Mouse (Mus musculus) T-helper 1 cell (primary cell): ENCODE data around the gene Cldn11.

Experiments used
- in situ Hi-C: fragments of 300-600 bp; cut with MboI, MseI; formaldehyde crosslinking; loops from one replicate; pipeline ENCODE4 v1.15.1; 2025; ENCODE audit warnings: high pct_unique_total_duplicates

Cldn11 gene

DNA sequence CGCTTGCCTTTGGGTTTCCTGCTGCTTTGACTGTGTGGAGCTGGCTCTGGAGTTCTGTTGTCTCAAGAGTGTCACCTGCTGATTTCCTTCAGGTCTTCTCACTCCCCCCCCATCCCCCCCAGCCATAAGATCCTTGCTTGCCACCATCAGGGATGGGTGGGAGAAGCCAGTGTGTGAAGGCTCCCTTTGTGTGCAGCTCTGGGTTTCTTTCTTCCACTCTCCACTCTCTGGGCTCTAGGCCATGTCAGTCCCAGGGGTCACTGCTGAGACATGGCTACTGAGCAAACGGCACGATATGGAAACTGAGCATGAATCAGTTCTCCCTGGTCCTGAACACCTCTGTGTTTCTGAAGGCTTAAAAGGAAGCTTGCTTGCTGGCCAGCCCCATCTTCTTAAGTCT, 6.4 kb downstream of the Cldn11 start:
- in situ Hi-C loops: no loop called here

DNA sequence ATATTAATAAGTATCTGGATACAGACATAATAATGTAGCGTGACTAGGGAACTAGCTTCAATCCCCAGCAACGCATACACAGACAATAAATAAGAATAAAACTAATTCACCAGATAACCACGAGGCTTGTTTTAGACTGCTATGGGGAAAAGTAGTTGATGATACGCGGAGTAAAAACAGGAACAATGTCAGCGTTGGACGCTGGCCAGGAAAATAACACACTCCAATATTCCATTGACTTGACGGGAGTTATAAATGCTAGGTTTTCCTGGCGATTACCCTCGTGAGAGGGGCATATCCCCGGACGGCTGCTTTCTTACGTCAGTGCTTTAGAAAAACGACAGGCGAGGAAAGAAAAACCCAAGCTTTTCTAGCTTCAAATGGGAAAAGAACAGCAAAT, 8.1 kb downstream of the Cldn11 start:
- in situ Hi-C loops: no loop called here

DNA sequence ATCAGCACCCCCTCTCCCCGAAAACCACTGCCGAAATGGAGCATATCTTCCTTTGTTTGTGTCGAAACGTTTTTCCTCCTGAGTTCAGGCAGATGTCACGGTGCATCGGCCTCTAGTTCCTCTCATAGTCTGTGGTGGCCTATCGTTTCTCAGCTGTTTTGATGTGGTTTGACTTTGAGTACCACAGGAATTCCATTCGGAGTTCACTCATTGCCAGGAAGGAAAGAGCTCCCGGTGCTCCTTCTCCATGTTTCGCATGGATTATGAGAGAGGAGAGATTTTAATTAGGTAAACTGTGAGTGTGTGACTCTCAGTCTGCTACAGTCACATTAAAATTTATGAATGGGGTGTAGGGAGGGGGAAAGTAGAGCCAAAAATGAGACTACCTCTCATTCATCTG, 10.3 kb downstream of the Cldn11 start:
- in situ Hi-C loops: no loop called here

DNA sequence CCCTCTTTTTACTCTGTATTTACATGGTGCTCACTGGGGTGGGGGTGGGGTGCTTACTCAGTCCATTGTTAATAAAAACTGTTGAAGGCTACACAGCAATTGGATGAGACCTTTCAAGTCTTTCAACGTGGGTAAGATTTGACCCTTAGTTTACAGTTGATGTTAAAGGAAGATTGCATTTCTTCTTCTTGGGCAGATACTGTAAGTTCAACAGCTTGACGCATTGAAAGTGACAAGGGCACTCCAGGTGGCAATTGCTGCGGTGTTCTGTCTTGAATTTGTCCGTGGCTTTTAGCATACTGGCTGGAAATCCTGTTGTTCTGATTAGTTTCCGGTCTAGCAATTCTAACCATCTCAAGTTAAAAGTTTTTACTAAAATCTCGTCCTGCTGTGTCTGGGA, 11.6 kb downstream of the Cldn11 start:
- in situ Hi-C loops: no loop called here

DNA sequence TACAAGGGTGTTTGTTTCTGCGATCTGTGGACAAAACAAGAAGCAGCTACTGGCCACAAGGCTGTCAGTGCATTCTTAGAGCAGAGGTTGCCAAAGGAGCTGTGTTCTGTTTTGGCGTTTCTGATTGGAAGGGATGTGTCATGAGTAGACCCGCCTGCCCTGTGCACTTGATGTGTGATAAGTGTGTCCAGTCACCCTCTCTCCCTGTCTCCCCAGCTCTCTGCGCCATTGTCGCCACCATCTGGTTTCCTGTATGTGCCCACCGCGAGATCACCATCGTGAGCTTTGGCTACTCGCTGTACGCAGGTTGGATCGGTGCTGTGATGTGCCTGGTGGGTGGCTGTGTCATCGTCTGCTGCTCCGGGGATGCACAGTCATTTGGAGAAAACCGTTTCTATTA, 13.1 kb downstream of the Cldn11 start:
- in situ Hi-C loops: no loop called here

DNA sequence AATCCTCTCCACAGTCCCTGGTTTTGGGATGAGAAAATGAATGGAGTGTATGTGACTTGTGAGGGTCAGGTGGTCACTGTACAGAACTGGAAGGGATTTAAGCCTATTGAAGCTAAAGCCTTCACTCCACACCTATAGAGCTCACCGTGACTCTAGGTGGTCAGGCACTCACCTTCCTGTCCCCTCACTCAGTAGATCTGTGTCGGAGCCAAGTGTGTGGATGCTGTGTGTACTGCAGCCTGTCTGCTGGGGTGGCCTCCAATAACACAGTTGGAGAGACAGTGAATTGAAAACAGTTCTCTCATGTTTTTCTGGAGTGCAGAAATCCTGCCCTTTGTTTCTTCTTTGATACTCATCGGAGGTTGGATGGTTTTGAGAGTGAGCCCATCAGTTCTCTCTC, 16.1 kb downstream of the Cldn11 start:
- in situ Hi-C loops: no loop called here

DNA sequence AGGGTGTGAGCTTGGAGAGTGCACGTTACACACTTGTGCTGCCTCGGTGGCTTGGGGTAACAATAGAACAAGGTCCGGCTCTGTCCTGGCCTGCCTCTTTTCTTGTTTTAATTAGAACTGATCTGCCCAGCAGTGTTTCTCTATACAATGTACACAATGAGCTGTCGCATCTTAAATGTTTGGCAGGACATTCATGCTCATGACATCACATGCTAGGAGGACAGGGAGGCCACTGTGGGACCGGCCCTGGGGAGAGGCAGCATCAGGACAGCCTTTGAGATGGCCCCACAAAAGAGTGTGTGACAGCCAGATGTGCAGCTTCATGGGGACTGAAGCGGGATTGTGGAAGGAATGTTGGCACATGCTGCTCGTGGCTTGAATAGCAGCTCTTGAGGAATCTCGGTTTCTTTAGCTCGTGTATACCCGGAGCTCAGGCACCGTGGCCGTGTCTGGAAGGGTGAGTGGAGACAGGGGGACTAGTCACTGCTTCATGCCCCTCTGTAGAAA, 16.7 kb downstream of the Cldn11 start:
- in situ Hi-C loops: no loop called here

DNA sequence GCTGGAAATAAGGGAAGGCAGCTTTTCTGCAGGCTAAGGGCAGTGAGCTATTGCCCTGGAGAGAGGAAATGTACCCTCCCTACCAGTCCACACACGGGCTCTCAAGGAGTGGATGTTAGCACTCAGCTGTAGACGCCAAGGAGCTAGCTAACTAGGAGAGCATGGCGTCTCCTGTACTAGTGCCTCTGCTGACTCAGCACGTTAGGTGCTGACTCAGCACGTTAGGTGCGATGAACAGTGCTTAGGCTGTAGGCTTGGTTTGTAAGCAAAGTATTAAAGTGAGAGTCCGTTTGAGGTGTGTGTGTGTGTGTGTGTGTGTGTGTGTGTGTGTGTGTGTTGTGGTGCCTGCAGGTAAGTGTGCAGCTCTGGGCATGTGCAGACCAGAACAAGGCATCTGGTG, 40.6 kb downstream of the Cldn11 start:
- in situ Hi-C loops: no loop called here

DNA sequence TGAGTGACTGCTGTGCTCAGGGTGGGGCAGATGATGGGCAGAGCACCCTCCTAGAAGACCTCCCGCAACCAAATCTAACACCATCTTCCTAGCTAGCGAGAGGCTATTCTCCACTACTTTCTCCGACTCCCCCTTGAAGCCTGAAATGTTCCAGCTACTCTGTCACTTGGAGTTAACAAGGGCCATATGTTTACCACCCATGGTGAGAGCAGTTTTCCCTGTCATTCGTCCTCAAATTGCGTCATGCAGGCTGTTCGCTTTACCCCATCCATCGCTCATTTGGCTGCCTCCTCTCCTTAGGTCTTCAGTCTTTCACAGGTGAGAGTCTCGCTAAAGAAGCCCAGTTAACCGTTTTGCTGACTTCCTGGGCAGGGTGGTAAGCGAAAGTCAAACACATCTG, 41.7 kb downstream of the Cldn11 start:
- in situ Hi-C loops: no loop called here

DNA sequence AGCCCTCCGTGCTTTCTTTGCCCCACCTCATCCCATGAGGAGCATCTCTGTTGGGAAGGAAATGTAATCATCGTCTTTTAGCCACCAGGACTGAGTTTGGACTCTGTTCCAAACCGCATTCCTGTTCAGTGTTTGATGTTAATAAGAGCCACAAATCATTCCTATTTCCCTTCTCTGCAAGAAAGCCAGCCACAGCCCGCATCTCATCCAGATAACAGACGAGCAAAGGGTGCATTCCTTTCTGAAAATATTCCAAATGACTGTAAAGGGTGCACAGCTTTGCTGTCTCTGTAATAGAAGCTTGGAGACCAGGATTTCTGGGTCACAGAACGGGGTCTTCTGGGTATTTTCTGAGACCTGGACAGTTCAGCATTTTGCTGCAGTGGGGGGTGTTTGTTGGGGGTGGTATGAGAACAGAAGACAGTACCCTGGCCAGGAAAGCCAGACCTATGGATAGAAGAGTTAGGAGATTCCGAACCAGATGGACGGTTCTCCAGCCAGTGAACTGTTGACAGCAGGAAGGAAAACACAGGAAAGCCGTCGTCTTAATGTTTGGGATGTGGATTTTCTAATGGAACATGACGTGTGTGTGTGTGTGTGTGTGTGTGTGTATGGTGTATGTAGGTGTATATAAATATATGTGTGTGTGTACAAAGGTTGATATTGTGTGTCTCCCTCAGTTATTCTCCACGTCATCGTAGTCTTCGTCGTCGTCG, 49.6 kb downstream of the Cldn11 start:
- in situ Hi-C loops: no loop called here

DNA sequence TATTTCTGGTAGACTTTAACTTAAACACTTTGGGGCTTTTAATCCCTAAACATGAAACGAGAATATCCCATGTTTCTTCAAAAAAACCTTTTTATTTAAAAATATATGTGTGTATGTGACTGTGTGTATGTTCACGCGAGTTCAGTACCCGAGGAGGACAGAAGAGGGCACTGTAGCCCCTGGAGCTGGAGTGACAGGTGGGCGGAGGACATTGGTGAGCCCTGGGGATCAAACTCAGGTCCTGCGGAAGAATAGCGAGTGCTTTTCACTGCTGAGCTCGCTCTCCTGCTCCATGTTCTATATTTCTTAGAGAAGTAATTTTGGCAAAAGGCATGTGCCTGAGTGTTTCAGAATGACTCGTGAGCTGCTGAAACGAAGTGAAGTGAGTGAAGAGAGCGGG, 54.2 kb downstream of the Cldn11 start:
- in situ Hi-C loops: no loop called here

DNA sequence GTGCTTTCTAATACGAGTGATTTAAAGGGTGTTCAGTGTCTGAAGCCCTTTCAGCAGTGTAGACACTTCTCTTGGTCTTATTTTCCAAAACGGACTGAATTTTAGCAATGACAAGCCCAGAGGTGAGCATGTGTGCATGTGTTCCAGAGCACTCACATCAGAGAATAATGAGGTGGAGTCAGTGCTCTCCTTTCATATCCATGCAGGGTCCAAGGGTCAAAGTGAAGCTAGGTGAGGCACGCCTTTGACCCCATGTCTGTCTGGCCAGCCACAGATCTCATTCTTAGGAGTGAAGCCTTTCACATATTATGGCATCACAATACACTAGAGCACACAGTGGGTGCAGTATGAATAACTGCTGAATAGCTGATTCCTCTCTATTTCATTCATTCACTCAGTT, 55.4 kb downstream of the Cldn11 start:
- in situ Hi-C loops: no loop called here

DNA sequence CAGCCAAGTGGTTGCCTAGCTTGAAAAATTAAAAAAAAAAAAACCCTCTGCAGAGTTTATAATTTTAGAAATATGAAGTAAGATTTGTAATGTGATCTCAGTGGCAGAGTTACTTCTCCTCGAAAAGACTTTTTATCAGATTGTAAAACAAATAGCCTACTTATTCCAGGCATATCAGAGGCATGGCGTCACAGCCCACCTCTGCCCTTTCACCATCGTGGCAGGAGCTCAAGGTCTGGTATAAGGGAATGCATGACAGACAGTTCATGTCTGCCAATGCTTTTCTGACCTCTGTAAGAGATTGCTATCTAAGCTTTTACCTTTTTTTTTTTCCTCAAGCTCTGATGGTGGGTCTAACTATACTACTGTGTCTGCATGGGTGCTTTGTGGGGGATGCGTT, 58.3 kb downstream of the Cldn11 start:
- in situ Hi-C loops: no loop called here

DNA sequence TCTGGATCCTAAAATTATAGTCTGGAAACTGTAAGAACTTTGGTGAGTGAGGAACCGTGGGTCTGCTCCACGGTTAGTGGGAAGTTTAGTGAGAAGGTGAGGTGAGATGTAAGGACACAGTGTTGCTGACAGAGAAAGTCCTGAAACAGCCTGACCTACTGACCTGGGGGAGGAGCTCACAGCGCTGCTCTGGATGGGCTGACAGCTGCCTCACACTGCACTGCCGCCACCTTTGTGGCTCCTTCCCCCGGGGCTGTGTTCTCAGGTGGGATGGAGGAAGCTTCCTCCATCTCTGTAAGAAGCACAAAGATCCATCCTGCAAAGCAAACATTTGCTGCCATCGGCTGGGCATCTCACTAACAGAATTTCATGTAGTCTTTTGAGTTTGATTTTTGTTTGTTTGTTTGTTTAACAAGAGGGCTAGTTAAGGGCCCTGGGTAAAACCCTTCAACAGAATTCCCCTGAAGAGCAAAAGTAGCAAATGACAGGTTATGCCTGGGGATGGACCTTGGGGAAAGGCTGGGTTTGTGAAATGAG, 58.8 kb downstream of the Cldn11 start:
- in situ Hi-C loops: no loop called here

DNA sequence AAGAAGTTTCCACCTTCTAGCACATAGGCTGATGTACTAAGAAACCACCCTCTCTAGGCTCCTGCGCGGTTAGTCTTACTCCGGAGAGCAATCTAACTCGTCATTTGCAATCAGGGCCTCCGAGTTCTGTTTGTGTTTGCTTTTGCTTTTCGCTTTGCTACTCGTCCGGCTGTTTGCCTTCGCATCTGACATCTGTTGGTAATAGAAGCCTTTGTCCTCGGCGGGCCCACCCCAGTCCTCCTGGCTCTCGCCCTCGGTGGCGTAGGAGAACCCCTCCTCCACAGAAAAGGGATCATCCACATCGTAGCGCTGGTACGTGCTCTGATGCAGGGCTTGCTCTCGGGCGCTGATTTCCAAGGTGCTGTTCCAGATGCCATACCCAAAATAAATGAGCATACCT, 59.3 kb downstream of the Cldn11 start:
- in situ Hi-C loops: no loop called here

DNA sequence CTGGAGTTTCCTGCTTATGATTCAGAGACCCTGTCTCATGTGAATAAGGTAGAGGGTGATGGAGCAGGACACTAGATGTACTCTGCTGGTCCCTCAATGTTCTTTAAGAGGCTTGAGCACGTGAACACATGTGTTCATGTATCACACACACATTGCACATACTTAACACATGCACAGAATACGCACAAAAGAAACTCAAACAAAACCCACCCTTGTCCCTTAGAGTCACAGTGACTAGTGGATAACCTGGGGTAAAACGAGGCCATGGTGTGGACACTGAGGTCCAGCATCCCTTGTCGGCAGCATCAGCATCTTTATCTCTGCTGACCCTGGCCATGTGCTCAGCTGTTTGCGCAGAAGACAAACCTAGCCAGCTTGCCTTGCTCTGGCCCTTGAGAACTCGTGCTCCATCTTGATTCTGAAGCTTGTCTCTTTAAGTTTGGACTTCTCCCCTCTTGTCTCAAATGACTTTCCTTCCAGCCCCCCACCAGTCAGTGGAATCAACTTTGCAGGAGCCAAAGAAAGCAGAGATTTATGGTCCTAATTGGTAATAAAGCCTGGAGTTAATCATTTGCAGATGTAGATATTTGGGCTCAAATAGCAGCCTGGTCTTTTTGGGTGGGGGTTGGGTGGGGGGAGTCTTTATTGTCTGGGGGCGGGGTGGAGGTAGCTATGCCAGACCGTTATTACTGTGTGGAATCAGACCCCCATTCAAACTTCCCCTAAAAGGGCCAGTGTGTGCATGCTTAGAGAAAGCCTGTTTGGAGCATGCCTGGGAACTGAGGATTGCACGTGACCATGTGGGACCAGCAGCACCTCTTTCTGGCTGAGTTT, 62.7 kb downstream of the Cldn11 start:
- in situ Hi-C loops: no loop called here

DNA sequence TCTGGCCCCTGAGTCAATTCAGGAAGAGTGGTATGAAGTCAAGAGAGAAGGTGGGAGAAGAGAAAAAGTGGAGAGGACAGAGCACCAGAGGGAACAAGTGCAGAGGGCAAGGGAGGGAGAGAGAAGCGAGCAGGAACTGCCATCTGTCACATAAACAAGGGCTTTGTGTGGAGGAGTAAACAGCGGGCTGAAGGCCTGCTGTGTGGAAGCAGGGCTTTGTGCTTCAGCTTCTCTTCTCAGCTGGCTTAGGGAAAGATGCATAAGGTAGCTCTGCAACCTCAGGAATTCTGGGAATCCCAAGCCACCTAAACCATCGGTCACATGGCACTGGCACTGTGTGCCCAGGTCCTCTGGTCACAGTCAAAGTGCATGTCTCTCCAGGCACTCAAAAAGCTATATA, 64.1 kb downstream of the Cldn11 start:
- in situ Hi-C loops: no loop called here
